Mouse (Mus musculus) T-helper 1 cell (primary cell): ENCODE data around the gene H2afj.
"Not testable (repeated sequence)": the region's sequence is repeated elsewhere in the genome, so short reads cannot be mapped to it uniquely, and the experiment has no call there.

Source experiments
- in situ Hi-C: fragments of 300-600 bp; cut with MboI, MseI; formaldehyde crosslinking; loops from one replicate; pipeline ENCODE4 v1.15.1; 2025; ENCODE audit warnings: high pct_unique_total_duplicates

The H2afj gene

DNA sequence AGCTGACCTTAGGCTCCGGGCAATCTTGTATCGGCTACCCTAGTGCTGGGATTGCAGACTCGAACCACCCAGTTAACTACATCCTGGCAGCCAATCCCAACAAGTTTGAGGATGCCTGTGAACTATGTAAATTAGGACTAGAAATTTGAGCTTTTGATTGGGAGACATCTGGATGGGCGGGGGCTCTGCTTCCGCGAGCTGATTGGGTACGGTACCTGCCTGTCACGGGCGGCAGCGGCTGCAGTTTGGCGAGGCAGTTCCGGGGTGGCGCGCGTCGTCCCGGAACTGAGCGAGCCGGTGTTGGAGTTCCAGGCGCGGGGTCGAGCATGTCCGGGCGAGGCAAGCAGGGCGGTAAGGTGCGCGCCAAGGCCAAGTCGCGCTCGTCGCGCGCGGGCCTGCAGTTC, at the start of gene H2afj:
TSS of gene H2afj (plus strand) at position 231 of the 404 bp plus-strand sequence.
- in situ Hi-C loops, result no loop called here

DNA sequence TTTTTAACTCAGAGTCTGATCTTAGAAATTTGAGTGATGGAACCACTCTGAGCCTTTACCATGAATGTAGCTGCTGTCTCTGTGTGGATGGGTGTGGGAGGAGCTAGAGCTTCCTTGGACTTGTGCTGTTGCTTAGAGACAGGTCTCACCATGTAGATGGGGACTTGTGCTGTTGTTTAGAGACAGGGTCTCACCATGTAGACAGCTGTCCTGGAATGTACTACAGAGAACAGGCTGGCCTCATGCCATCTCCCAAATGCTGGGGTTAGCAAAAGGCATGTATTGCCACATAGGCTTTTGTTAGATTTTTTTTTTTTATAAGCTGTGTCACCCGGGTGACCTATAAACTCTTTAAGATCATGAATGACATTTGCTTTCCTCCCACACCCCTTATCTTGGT, 44.1 kb upstream of the H2afj start:
- in situ Hi-C loops, result no loop called here

DNA sequence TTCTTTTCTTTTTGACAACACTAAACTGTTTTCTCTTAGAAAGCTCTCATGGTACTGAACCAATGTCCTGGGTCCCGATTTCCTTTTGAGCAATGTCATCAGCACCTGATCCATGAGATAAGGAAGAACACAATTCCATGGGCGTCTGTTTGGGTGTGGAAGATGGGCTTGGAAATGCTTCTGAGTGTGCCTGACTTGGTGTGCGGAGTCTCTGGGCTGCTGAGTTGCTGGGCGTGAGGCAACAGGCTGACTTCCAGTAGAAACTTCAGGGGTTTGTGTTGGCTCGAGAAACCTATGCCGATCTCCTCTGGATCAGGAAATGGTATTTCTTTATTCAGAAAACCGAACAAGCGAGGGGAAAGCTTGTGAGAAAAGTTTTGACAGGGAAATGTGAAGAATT, 38.9 kb upstream of the H2afj start:
- in situ Hi-C loops, result no loop called here

DNA sequence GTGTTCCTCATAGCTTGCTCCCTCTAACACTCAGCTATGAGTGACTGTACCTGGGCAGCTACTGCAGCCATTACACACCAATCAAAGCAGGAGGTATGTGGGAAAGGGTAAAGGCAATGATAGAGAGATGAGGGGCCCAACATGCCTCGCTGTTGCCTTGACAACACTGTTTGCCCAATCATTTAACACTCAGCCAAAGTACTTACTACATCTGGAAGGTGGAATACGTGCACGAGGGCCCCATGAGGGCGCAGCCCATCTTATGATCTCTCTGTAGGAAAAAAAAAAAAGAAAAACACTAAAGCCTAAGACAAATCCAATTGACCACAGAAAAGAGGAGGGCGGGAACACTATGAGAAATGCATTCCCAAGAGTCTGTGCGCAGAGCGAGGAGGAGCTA, 38.2 kb upstream of the H2afj start:
- in situ Hi-C loops, result no loop called here

DNA sequence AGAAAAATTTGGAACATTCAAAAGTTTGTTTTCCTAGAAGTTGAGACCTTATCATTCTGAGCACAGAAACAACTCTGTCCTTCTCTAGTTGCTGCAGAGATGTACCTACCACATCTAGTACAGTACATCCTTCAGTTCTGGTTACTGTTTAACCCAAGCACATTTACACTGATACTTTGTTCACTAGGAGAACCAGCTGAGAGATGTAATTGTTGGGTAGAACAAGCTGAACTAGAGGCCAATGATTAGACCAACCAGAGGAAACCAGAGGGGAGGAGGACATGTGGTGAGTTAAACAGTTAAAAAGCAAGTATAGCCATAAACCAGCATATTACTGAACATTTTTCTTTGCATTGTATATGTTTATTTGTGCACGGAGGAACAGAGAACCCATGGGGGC, 31.7 kb upstream of the H2afj start:
- in situ Hi-C loops, result no loop called here

DNA sequence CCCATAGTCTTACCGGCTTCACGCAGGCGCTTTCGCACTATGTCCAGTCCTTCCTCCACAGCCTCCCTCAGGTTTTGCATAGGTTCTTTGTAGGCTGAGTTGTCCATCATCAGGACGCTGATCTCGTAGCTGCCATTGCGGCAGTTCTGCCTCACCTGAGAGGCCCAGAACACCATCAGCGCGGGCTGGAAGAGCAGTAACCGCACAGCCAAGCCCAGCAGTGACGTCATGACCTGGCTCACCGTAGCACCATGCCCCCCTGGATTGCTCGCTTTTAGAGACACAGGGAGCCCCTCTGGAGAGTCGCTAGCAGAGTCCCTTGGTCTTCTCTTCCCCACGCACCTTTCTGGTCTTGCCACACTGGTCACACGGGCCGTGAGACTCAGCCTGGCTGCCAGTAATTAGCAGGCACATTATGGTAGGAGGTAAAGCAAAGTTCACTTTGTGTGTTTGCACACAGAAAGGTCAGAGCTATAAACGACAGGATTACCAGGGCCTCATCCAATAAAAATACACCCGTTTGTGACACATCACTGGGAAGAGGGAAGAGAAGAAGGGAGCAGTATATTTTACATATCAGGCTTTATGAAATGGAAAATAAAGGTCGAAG, 26.6 kb upstream of the H2afj start, which contains the start of gene Gucy2c:
TSS of gene Gucy2c (minus strand) at position 389 of the 610 bp plus-strand sequence.
- in situ Hi-C loops, result no loop called here

DNA sequence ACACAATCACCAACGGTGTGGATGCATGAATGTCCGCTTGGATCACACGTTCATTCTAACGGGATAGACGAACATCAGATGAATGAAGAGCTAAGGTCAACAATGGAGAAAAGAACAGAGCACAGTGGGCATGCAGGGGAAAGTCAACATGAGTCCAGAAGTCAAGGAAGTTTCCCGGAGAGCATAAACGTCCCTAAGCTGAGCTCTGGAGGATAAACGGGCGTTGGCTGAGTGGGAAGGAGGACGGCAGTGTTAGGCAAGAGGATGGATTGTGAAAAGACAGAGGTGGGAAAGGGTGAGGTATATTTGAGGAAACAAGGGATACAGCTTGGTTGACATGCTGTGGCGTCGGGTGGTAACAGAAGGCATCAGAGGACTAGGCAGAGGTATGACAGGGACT, 25.9 kb upstream of the H2afj start:
- in situ Hi-C loops, result no loop called here

DNA sequence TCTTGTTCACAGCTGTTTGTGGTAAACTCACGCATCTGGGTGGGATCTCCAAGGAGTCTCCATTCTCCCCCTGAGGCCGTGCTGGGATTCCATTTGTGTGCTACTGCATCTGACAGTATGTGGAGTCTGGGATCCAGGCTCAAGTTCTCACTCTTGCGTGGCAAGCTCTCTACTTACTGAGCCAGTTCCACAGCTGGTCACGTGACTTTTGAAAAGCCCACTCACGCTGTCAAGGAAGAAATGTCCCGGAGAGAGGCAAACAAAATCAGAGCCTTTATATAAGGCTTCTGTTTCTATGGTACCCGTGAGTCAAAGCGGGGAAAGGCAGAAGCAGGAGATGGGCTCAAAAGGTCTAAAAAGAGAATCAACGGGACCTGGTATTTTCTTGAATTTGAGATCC, 25.3 kb upstream of the H2afj start:
- in situ Hi-C loops, result no loop called here

DNA sequence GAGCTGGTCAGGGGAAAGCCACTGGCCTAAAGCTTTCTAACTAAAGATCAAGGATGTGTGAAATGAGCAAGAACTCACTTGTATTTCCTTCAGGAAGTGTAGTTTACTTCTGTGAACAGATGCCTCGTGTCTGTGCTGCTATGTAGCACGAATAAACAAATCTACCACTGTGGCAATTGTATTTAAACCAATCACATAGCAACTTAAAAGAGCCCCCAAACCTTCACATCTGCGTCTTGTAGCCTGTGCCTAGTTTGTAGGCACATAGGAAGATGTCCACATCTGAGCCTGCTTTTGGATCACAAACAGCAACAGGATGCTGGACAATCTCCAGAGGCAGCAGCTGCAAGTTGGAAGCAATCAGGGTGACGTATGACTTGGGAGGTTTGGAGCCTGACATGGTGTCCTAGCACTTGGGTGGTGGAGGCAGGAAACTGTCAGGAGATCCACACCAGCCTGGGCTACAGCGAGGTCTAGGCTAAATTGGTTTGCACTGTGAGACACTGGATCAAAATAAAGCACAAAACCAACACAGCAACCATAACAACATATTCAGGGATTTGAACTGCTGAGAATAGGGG, 18.6 kb upstream of the H2afj start:
- in situ Hi-C loops, result no loop called here

DNA sequence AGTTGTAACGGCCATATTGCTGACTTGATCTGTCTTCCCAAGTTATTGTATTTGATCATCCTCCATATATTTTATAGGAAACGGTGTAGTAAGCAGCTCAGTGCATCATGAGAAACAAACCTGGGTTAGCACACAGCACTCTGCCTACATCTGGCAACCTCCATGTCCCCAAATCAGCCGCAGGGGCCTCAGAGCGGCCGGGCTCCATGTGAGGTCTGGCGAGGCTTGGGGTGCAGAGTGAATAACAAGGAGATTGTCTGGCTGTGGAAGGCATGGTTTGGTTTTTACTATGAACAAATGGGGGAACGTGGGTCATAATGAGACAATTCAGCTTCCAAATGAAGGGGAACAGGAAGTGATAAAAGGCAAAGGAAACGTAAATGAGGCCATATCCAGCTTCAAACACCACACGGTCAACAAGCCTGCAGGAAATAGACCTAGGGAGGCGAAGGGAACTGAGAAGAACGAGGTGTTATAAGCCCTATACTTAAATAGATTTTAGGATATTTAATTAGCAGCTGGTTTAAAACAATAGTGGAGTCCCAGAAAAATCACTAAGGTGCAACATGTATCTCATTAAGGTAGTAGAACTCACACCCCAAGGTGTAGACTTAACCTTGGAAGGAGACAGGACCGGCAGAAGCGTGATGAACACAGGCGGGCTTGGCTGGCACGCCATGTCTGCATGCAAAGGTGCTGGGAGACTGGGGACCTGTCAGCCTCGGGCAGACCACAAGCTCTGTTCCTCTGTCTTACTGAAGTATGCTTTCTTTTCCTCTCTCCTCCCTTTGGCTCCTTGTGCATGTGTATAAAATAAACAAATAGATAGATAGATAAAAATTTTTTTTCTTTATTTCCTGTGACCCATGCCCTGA, 14.9 kb upstream of the H2afj start:
- in situ Hi-C loops, result no loop called here

DNA sequence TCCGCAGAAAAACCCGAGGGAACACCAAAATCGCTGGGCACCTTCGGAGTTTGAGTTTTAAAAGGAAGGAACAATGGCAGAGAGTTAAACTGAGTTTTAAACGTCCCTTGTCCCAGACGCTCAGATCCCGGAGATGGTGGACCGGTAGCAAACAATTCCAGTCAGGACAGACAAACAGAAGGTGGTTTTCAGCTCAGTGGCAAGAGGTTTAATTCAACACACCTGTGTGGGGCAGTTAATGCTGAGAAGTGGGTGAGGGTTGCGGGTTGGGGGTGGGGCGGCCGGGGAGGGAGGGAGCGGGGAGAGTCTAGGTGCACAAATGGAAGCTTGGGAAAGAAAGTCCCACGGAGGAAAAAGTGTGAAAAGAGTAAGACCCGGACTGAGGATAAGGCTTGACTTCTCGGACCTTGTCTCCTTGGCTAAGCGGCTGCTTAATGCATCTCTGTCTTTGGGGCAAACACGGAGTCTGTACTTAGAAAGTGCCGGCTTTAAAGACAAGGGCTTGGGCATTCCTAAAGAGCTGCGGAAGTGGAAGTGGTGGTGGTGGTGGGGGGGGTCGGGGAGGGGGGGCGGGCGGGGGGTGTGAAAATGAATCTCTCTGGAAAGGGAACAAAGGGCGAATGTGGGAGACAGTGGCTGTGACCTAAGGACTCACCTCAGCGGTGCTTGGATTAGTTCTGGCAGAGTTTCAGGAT, 14.1 kb upstream of the H2afj start:
- in situ Hi-C loops, result no loop called here

DNA sequence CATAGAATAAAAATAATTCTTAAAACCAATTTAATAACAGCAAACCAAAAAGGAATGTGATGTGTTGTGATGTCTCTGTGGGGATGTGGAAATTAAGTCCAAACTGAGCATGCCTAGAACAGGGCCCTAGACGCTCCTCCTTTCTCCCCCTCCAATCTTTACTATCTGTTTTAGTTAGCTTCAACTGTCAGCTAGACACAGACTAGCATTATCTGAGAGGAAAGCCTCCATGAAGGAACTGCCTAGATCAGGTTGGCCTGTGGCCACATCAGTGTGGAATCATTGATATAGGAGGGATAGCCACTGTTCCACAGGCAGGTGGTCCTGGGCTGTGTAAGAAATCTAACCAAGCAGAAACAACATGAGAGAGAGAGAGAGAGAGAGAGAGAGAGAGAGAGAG, 12.9 kb upstream of the H2afj start:
- in situ Hi-C loops, result no loop called here

DNA sequence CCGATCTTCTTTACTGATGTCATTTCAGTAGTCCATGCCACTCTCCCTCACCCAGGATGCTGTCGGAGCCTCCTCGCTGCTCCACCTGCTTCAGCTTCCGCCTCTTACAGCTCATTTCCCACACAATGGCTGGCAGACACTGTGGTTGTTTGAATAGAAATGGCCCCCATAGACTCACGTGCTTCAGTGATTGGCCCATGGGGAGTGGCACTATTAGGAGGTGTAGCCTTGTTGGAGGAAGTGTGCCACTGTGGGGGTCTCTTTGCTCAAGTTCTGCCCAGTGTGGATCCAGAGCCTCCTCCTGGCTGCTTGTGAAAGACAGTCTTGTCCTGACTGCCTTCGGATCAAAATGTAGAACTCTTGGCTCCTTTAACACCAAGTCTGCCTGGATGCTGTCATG, 12.2 kb upstream of the H2afj start:
- in situ Hi-C loops, result no loop called here

DNA sequence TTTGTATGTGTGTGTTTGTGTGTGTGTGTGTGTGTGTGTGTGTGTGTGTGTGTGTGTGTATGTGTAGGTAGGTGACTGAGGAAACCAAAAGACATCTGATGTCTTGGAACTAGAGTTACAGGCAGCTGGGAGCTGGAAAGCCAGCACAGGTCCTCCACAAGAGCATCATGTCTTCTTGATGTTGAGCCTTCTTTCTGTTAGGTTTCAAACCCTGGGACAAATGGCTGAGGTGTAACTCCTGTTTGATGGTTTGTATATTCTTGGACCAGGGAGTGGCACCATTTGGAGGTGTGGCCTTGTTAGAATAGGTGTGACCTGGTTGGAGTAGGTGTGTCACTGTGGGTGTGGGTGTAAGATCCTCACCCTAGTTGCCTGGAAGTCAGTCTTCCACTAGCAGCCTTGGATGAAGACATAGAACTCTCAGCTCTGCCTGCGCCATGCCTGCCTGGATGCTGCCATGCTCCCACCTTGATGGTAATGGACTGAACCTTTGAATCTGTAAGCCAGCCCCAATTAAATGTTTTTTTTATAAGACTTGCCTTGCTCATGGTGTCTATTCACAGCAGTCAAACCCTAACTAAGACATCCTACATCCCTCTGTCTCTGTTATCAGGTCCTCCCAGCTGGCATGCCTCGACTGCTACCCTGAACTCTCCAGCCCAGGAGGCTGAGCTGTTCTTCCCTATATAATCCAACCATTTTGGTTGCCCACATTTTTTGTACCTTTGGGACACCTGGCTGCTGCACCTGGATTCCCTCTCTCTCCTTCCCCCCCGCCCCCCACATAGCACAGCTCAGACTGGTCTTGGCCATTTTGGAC, 10.0 kb upstream of the H2afj start:
- in situ Hi-C loops, result not testable (repeated sequence)

DNA sequence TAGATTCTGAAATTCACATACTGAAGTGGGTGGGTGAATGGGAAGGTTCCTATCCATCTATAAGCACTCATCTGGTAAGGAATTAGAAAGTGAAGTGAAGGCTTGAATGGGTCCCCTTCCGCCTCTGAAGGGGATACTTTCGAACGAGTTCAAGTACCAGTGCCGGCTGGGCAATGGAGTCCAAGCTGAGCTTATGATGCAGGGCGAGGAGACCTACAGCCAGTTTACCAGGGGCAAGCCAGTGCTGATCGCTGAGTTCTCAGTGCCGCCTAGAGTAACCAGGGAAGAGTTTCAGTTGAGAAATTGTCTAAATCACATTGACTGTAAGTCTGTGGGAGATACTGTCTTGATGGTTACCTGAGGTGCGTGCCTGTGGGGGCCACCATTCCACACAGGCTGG, 7.3 kb upstream of the H2afj start:
- in situ Hi-C loops, result no loop called here

DNA sequence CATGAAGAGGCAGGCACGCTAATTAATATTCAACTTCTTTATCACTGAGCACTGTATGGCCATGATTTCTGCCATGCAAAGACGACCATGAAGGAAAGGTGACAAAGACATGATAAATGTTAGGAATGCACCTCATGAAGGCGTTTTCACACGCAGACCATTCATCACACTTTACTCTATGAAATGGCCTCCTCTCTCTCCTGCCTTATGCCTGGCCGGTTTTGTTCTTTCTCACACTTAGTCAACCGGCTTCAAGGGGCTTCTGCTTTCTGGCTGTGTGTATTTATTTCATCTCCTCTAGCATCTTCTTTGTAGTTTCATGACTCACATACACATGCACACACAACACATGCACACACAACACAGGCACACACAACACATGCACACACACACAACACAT, 6.8 kb upstream of the H2afj start:
- in situ Hi-C loops, result no loop called here

DNA sequence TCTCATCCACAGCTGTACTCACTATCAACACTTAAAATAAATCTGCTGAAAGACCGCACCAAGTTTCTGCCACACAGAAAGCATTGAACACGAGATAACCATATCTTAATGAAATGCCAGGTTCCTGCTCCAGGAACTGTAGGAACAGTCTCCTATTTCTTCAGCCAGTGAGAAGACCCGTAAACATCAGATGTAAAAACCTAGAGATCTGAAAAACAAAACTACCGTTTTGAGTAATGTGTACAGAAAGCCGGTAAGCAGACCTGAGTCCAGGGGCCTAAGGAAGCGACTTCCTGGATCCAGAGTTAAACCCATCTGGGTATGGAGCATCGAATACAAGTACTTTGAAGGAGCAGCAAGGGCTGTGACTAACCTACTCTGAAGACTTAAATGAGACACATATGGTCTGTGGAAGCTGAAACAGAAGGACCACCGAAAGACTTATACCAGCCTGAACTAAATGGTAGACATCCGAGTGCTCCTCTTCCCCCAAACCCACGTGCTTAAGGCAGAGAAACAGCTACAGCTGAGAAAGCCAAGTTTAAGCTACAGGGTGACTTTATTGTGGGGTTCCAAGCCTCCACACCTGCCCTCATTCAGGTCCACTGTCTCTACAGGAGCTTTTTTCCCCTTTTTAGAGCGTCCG, 4.8 kb upstream of the H2afj start:
- in situ Hi-C loops, result no loop called here

DNA sequence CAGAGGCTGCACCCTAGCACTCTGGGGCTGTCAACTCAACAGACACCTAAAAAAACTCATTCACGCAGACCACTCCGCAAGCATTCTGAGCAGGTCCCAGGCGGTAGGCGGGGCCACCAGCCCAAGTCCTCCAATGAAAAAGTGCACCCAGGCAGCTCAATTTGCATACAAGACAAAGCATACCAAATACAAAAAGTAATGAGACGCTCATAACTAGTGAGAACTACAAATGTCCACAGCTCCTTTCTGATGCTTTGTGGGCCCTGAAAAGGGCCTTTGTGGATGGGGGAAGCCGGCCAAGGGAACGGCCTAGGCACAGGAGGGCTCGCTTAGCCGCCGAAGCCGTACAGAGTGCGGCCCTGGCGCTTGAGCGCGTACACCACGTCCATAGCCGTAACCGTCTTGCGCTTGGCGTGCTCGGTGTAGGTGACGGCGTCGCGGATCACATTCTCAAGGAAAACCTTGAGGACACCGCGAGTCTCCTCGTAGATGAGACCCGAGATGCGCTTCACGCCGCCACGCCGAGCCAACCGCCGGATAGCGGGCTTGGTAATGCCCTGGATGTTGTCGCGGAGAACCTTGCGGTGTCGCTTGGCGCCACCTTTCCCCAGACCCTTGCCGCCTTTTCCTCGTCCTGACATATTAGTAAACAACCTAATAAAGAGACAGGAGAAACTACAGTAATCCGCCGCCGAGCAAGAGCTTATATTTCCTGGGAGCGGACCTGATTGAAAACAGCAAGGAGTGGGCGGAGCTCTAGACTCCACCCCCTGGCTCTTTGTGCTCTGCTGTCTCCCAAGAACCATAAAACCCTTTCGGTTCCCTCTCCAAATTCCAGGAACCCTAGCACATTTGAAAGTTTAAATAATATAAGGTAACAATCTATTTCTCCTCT, 4.1 kb upstream of the H2afj start, which contains the start of gene Hist4h4:
TSS of gene Hist4h4 (minus strand) at position 677 of the 895 bp plus-strand sequence.
- in situ Hi-C loops, result no loop called here

DNA sequence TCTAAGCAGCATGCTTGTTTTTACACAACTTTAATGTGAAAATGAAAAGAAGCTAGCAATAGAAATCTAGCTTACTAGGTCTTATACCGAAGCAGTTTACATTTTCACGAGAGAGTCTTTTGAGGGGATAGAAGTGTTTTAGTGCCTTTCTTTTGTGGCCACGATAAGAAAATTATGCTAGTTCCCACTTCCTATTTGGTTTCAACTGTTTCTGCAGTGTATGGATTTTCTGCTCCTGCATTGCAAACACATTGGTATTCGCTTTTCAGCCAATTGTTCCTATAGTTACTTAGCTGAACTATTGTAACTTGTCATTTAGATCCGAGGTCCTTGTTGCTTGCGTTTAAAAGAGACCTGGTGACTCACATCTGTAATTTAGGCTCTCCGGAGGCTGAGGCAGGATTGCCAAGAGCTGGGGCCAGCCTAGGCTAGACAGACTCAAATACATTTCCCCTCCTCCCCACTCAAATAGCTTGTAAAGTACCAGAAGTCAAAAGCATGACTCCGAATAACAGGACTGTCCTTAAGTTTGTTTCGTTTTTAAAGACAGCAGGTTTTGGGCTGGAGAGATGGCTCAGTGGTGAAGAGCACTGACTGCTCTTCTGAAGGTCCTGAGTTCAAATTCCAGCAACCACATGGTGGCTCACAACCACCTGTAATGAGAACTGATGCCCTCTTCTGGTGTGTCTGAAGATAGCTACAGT, 3.2 kb upstream of the H2afj start:
- in situ Hi-C loops, result no loop called here
